Mouse (Mus musculus) small intestine, adult 2 months (tissue): Measurements from ENCODE around the gene St3gal4.

Source experiments
- CTCF ChIP-seq: fragments of 200-500 bp; IDR thresholded peaks from 2 replicates; pipeline ENCODE4 v1.5.1; 2012; ENCODE audit warnings: low read depth, mild to moderate bottlenecking, control low read depth, inconsistent platforms, low read length, moderate library complexity, mixed read lengths; ENCODE audit not compliant: insufficient replicate concordance, insufficient read length; ENCODE audit errors: extremely low read depth
- POLR2A ChIP-seq: fragments of 200-500 bp; IDR thresholded peaks from 2 replicates; pipeline ENCODE4 v1.6.1; 2012; ENCODE audit warnings: low read depth, mild to moderate bottlenecking, control low read depth, inconsistent platforms, low read length, moderate library complexity

DNA sequence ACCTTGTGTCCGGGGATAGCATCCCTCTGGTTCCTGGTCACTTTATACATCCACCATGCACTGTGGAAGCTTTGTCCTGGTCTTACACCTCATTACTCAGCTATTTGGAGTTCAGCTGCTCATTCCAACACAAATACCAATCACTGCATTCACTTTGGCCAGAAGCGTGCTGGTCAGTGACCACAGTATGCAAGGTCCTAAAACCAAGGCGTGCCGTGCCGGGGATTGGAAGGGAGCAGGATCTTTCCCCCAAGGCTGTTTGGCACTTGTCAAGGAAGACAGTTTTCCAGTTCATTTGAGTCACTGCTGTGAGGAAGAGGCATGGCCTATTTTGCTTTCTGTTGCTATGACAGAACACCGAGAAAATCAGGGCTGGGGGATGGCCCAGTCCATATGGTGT, 86.6 kb downstream of the St3gal4 start:
- TF ChIP-seq POLR2A (no peak), CTCF (no peak)
